Mouse (Mus musculus) thymus, adult 2 months (tissue): ENCODE results near the gene Synj2. TPM values are rescaled to one million over a fixed set of nuclear protein-coding genes. Genes with fewer than 3 reads are reported as not detected.

Source experiments
- DNase-seq: peaks from one replicate; pipeline ENCODE4 v3.0.0; 2021
- H3K27ac ChIP-seq: fragments of 200-500 bp; 2 replicates; pipeline ENCODE4 v1.5.1; 2012; ENCODE audit warnings: low read length, control low read depth; ENCODE audit not compliant: control insufficient read depth, insufficient read depth
- H3K27me3 ChIP-seq: fragments of 200-500 bp; 2 replicates; pipeline ENCODE4 v1.6.1; 2012; ENCODE audit warnings: mild to moderate bottlenecking, low read length, moderate library complexity, mixed read lengths; ENCODE audit not compliant: control insufficient read depth, insufficient read depth
- H3K36me3 ChIP-seq: fragments of 200-500 bp; 2 replicates; pipeline ENCODE4 v1.6.1; 2012; ENCODE audit warnings: mild to moderate bottlenecking, low read length, moderate library complexity; ENCODE audit not compliant: control insufficient read depth, insufficient read depth
- H3K4me1 ChIP-seq: fragments of 200-500 bp; replicated peaks from 2 replicates; pipeline ENCODE4 v1.6.1; 2012; ENCODE audit warnings: low read length; ENCODE audit not compliant: control insufficient read depth, insufficient read depth
- H3K4me3 ChIP-seq: fragments of 200-500 bp; 2 replicates; pipeline ENCODE4 v1.5.1; 2012; ENCODE audit warnings: mild to moderate bottlenecking, low read length, control low read depth, moderate library complexity; ENCODE audit not compliant: control insufficient read depth, insufficient read depth
- CTCF ChIP-seq: fragments of 200-500 bp; IDR thresholded peaks from 2 replicates; pipeline ENCODE4 v1.5.1; 2012; ENCODE audit warnings: mild to moderate bottlenecking, control low read depth, low read length, moderate library complexity, borderline replicate concordance; ENCODE audit not compliant: control insufficient read depth, poor library complexity, insufficient read depth; ENCODE audit errors: extremely low read depth
- POLR2A ChIP-seq: fragments of 200-500 bp; IDR thresholded peaks from 2 replicates; pipeline ENCODE4 v1.6.1; 2012; ENCODE audit warnings: mild to moderate bottlenecking, low read length, control low read depth, moderate library complexity; ENCODE audit not compliant: control insufficient read depth, poor library complexity, insufficient read depth; ENCODE audit errors: extremely low read depth
- WGBS: fragments of 180-500 bp; shearing (Covaris S2); methylation state at CpG from one replicate; pipeline ENCODE4 v1.1.7; 2018; 5-methylcytosine and 5-hydroxymethylcytosine counted together
- polyA plus RNA-seq: library from polyadenylated mRNA; depleted of rRNA; stranded (reverse); fragments of >200 nt; gene quantifications from 2 replicates; pipeline ENCODE4 v1.2.3, GENCODE M21; 2012

Synj2 gene
- polyA plus RNA-seq, 1 experiment: 9.0 TPM

DNA sequence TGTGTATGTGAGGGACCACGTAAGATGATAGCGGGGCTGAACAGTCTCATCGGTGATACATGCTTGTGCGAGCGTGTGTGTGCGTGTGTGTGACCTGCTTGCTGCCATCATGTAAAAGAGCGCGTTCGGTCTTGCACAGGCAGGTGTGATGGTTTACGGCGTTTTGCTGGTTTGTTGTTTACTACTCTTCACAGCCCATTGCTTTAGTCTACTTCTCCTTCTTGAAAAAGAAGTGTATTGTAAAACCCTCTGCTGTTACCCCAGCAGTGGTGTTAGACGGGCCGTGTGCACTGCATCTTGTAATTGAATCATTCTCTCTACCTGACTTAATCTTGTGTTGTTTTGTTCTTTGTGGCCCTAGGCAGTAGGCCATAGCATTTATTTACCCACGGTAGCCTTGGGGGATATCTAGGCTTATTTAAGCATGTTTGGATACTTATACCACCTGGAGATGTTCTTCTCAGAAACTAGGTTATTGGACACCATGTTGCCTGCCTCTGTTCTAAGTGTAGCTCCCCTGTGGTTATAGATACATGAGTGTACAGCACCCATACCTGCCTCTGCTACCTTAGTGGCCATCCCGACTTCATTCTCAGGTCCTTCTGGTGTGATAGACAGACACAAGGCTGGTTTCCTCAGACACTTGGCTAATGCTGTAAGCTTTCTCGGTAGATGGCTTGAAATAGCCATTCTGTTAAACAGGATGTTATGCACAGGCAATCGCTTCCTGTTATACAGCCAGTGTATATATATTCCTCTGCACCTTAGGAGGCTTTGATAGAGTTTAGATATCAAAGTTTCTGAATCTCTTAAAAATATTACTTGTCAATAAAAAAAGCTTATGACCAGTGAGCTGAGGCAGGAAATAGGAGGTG is 43.5 kb upstream of the Synj2 start:
- Histone ChIP-seq H3K4me3 (no peak overlapping the region), H3K36me3 (no peaks in the 10 kb centered on the region), H3K27ac (no peak overlapping the region), H3K4me1 (peaks cover 4% of the 10 kb centered on the region), H3K27me3 (no peaks in the 10 kb centered on the region)
- TF ChIP-seq CTCF: no peak
- WGBS: 76% methylated on average over 17 of the region's 17 CpGs
- no peak for DNase-seq

GRCm38 (mm10) chr17:5899251-5899650 is 41.8 kb upstream of the Synj2 start:
- Histone ChIP-seq H3K36me3 (no peaks in the 10 kb centered on the region), H3K27me3 (no peaks in the 10 kb centered on the region), H3K27ac (no peak overlapping the region), H3K4me1 (peaks cover 4% of the 10 kb centered on the region), H3K4me3 (no peak overlapping the region)
- no peak for DNase-seq
- 92% methylated on average over 6 of the region's 6 CpGs for WGBS
- TF ChIP-seq POLR2A: no peak
- no peak for TF ChIP-seq CTCF

DNA sequence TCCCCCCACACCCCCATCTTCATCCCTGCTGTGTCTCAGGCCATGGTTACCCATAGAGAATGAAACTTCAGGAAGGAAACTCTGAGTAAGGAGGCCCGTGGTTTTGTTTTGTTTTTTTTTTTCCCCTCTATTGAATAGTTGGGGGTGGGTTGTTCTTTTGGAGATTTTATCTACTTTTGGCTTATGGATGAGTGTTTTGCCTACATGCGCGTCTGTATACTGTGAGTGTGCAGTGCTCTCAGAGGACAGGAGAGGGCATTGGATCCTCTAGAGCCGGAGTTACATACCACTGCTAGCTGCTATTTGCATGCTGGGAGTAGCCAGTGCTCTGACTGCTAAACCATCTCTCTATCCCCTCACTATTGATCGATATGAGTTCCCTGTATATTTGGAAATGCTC is 39.7 kb upstream of the Synj2 start:
- Histone ChIP-seq H3K4me3 (no peak overlapping the region), H3K4me1 (peaks cover 4% of the 10 kb centered on the region), H3K36me3 (no peaks in the 10 kb centered on the region), H3K27ac (no peak overlapping the region), H3K27me3 (no peaks in the 10 kb centered on the region)
- 75% methylated on average over 5 of the region's 5 CpGs for WGBS
- TF ChIP-seq POLR2A: no peak
- TF ChIP-seq CTCF: no peak
- no peak for DNase-seq

DNA sequence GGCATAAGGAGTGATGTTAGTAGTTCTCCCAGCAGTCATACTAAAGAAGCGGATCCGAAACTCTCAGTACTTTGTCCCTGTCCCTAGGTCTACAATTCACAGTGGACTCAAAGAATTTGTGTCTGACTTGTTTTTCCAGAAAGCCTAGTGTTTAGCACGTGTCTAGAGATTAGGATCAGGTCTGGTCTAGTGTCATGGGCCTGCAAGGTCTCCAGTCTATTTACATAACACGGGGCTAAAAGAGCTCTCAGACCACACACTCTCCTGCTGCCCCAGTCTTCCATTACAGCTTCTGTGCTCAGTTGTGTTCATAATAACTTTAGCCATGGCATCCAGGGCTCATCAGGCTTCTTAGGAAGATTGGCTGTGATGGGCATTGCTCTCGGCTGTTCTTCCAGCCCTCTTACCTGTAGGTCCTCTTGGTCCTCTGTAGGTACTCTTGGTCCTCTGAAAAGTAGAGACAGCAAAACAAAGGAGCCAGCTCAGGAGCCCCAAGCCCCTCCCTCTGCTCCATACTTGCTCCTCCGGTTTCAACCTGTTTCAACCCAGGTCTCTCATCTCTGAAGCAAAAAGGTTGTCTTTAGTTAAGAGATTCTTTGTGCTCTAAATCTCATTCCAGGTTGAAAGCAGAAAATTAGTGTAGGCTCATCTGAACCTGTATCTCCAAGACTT is 37.3 kb upstream of the Synj2 start:
- 96% methylated on average over 6 of the region's 6 CpGs for WGBS
- Histone ChIP-seq H3K36me3 (no peaks in the 10 kb centered on the region), H3K27ac (no peak overlapping the region), H3K27me3 (no peaks in the 10 kb centered on the region), H3K4me1 (no peaks in the 10 kb centered on the region), H3K4me3 (no peak overlapping the region)
- no peak for DNase-seq
- TF ChIP-seq POLR2A (no peak), CTCF (no peak)

DNA sequence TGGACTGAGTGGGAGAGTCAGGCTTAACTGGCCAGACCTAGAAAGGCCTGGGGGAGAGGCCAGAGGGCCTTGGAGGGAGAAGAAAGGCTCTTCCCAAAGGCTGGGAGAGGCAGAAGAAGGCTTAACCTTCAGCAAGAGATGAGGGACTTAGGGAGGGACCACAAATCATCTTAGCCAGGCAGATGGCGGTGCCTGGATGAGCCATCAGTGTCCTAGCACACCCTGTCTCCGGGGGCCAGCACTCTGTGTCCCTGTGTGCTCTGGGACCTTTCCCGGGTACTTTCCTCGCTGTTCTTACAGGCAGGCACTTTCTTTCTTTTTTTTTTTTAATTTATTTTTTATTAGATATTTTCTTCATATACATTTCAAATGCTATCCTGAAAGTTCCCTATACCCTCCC is 31.4 kb upstream of the Synj2 start:
- H3K27ac ChIP-seq: no peak overlapping the region
- no peak for DNase-seq
- WGBS: 93% methylated on average over 4 of the region's 4 CpGs
- no peaks in the 10 kb centered on the region for H3K36me3 ChIP-seq
- no peaks in the 10 kb centered on the region for H3K4me1 ChIP-seq
- TF ChIP-seq CTCF: no peak
- TF ChIP-seq POLR2A: no peak
- H3K27me3 ChIP-seq: no peaks in the 10 kb centered on the region
- H3K4me3 ChIP-seq: no peak overlapping the region

GRCm38 (mm10) chr17:5911591-5911990 is 29.5 kb upstream of the Synj2 start:
- no peak for DNase-seq
- no peak overlapping the region for H3K27ac ChIP-seq
- TF ChIP-seq POLR2A: no peak
- TF ChIP-seq CTCF: no peak
- no peaks in the 10 kb centered on the region for H3K4me1 ChIP-seq
- WGBS: 96% methylated on average over 12 of the region's 12 CpGs
- H3K36me3 ChIP-seq: no peaks in the 10 kb centered on the region
- no peak overlapping the region for H3K4me3 ChIP-seq
- no peaks in the 10 kb centered on the region for H3K27me3 ChIP-seq

DNA sequence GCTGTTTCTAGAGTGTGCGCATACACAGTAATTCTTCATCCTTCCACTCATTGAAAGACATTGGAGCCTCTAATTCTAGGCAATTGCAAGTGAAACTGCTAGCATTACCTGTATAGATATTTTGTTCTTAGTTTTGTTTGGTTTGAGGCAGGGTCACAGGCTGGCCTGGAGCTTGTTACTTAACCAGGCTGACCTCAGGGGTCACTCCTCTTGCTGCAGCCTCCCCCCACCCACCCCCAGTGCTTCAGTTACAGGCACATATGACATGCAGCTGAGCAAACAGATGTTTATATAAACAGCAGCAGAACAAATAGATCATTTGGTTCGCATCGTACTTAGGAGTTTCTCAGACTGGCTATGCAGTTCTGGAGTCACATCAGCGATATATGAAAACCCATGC is 28.3 kb upstream of the Synj2 start:
- Histone ChIP-seq H3K4me3 (no peak overlapping the region), H3K27me3 (no peaks in the 10 kb centered on the region), H3K4me1 (no peaks in the 10 kb centered on the region), H3K36me3 (no peaks in the 10 kb centered on the region), H3K27ac (no peak overlapping the region)
- DNase-seq: no peak
- TF ChIP-seq POLR2A (no peak), CTCF (no peak)
- WGBS: 99% methylated on average over 4 of the region's 4 CpGs
